Mouse (Mus musculus) testis, adult 2 months (tissue): ENCODE data around the gene Fndc8.

Experiments
- CTCF ChIP-seq: fragments of 200-500 bp; IDR thresholded peaks from 2 replicates; pipeline ENCODE4 v1.5.1; 2012; ENCODE audit warnings: low read depth, mild to moderate bottlenecking, inconsistent platforms, low read length, moderate library complexity; ENCODE audit not compliant: control insufficient read depth, insufficient read depth, insufficient replicate concordance
- POLR2A ChIP-seq: fragments of 200-500 bp; IDR thresholded peaks from 2 replicates; pipeline ENCODE4 v1.6.1; 2012; ENCODE audit warnings: low read depth, mild to moderate bottlenecking, inconsistent platforms, low read length, moderate library complexity; ENCODE audit not compliant: control insufficient read depth

GRCm38 (mm10) chr11:82891936-82892335, at the start of gene Fndc8:
- peak; percentile 53; the same call in 1 of the 2 replicates for TF ChIP-seq POLR2A
- TF ChIP-seq CTCF, result no peak
